Mouse (Mus musculus) erythroblast, embryonic 14.5 days (primary cell): Measurements from ENCODE around the gene Nip7.

Source experiments
- GATA1 ChIP-seq: IDR thresholded peaks from 2 replicates; pipeline ENCODE4 v1.6.1; 2012; ENCODE audit warnings: low read length, inconsistent platforms, mixed read lengths
- TAL1 ChIP-seq: IDR thresholded peaks from 3 replicates; pipeline ENCODE4 v1.6.1; 2012; ENCODE audit warnings: low read length, inconsistent platforms, mixed read lengths

DNA sequence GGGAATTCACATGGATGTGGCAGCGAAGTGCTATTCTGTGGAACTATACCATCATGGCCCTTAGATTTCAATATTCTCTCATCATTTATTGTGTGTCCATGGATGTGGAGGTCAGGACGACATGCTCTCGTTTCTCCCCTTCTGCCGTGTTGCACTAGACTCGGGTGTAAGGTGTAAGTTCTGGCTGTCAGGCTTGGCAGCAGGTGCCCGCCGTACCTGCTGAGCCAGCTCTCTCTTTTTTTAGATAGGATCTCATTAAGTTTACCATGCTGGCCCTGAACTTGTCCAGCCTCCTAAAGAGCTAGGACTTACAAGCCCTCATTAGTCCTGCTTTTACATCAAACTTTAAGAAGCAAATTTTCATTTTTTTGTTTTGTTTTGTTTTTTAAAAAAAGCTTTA lies 33.9 kb downstream of the Nip7 start:
- no peak for TF ChIP-seq TAL1
- no peak for TF ChIP-seq GATA1
